Mouse (Mus musculus) splenic B cell, adult 2 months (primary cell): ENCODE measurements at regions not wholly inside any gene's neighbourhood (a gene's known extent, or its start where the extent isn't known, plus 50 kb on each side); places are given as distances from the start of the nearest gene placed in this dataset.

ENCODE experiments used
- DNase-seq: peaks from one replicate; pipeline ENCODE4 v3.0.0-alpha.2; 2011; ENCODE audit warnings: low read depth, low spot score
- H3K27me3 ChIP-seq: 2 replicates; pipeline ENCODE4 v1.6.1; 2012; ENCODE audit warnings: mild to moderate bottlenecking, low read length, moderate library complexity, mixed read lengths; ENCODE audit not compliant: control insufficient read depth, poor library complexity, insufficient read depth, severe bottlenecking
- H3K36me3 ChIP-seq: 2 replicates; pipeline ENCODE4 v1.6.1; 2012; ENCODE audit warnings: mild to moderate bottlenecking, low read length, moderate library complexity, mixed read lengths; ENCODE audit not compliant: control insufficient read depth, poor library complexity, insufficient read depth, severe bottlenecking

- no peak for DNase-seq
- no peaks in the 10 kb centered on the region for H3K36me3 ChIP-seq
Observed at GRCm38 (mm10) chrX:11681274-11681673, 353.7 kb downstream of the H2al1j start.

GRCm38 (mm10) chrX:11689989-11690405 is 362.4 kb downstream of the H2al1j start:
- DNase-seq, result no peak

More at GRCm38 (mm10) chrX:11681274-11681673, 353.7 kb downstream of the H2al1j start:
- no peaks in the 10 kb centered on the region for H3K27me3 ChIP-seq

DNA sequence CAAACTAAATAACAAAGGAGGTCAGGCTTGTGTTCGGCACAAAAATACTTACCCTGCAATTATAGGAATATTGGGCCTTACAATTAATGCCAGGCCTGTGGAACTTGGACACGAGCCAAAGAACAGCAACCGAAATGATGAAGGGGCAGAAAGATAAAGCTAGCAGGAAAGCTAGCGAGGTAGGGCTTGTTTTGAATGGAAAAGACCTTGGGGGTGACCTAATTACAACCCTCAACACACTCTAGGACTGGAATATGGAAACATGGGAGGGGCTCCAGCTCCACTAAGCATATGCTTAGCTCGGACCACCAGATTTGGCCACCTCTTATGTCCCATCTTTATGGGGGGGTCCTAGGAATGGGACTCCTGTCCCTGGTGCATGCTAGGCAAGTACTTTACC is 362.8 kb downstream of the H2al1j start:
- Histone ChIP-seq H3K27me3 (no peaks in the 10 kb centered on the region), H3K36me3 (no peaks in the 10 kb centered on the region)
- DNase-seq, result no peak

More at GRCm38 (mm10) chrX:11689989-11690405, 362.4 kb downstream of the H2al1j start:
- no peaks in the 10 kb centered on the region for H3K36me3 ChIP-seq
- no peaks in the 10 kb centered on the region for H3K27me3 ChIP-seq

GRCm38 (mm10) chrX:11691019-11691418 is 363.4 kb downstream of the H2al1j start:
- DNase-seq, result no peak

DNA sequence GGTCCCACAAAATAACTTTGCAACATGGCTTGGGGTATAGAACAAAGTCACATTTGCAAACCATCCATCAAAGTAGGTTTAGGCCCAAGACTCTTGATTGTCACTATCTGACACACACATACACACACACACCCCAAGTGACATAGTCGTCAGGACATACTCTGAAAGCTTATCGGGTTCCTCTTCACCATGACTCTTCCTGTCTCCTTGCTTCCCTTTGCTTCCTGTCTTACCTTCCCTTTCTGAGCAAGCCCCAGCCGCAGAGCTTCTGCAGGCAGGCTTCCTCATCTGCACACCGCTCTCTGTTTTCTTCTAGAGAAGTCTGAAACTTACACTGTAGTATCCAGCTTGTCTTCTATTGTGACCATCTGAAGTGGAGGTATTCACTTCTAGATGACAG is 368.9 kb downstream of the H2al1j start:
- DNase-seq, result no peak
- H3K27me3 ChIP-seq, result no peaks in the 10 kb centered on the region
- H3K36me3 ChIP-seq, result no peaks in the 10 kb centered on the region

More at GRCm38 (mm10) chrX:11691019-11691418, 363.4 kb downstream of the H2al1j start:
- Histone ChIP-seq H3K36me3 (no peaks in the 10 kb centered on the region), H3K27me3 (no peaks in the 10 kb centered on the region)

- no peak for DNase-seq
- H3K27me3 ChIP-seq, result no peaks in the 10 kb centered on the region
- no peaks in the 10 kb centered on the region for H3K36me3 ChIP-seq
Observed at GRCm38 (mm10) chrX:11701095-11701494, 373.5 kb downstream of the H2al1j start.

GRCm38 (mm10) chrX:11705851-11706557 is 378.4 kb downstream of the H2al1j start:
- H3K27me3 ChIP-seq, result no peaks in the 10 kb centered on the region
- H3K36me3 ChIP-seq, result no peaks in the 10 kb centered on the region
- DNase-seq, result no peak

GRCm38 (mm10) chrX:11707330-11707729 is 379.7 kb downstream of the H2al1j start:
- H3K27me3 ChIP-seq, result no peaks in the 10 kb centered on the region
- no peak for DNase-seq

GRCm38 (mm10) chrX:11708325-11708724 is 380.7 kb downstream of the H2al1j start:
- Histone ChIP-seq H3K36me3 (no peaks in the 10 kb centered on the region), H3K27me3 (no peaks in the 10 kb centered on the region)
- DNase-seq, result no peak

More at GRCm38 (mm10) chrX:11707330-11707729, 379.7 kb downstream of the H2al1j start:
- no peaks in the 10 kb centered on the region for H3K36me3 ChIP-seq

- no peaks in the 10 kb centered on the region for H3K36me3 ChIP-seq
- H3K27me3 ChIP-seq, result no peaks in the 10 kb centered on the region
- no peak for DNase-seq
Observed at GRCm38 (mm10) chrX:11709326-11709725, 381.7 kb downstream of the H2al1j start.

DNA sequence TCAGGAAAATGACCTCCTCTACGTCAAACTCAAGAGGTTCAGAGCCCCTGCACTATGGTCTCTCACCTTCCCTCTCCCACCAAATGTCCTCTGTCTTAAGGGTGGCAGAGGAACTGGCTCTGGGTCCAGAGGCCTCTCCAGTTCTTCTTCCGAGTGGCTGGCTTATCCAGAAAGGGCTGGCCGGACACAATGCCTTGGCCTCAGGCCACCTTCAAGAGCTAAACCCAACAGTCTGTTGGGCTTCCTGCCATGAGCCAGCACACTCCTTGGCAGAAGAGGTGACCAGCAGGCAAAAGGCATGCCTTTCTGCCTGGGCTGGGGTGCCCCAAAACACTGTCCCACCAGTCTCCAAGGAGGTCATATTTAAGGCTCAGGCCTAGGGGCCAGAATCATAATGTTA is 385.8 kb downstream of the H2al1j start:
- H3K36me3 ChIP-seq, result no peaks in the 10 kb centered on the region
- no peak for DNase-seq
- no peaks in the 10 kb centered on the region for H3K27me3 ChIP-seq

- DNase-seq, result no peak
- no peaks in the 10 kb centered on the region for H3K27me3 ChIP-seq
- no peaks in the 10 kb centered on the region for H3K36me3 ChIP-seq
Observed at GRCm38 (mm10) chrX:11716773-11717172, 389.2 kb downstream of the H2al1j start.

GRCm38 (mm10) chrX:11718778-11719177 is 391.2 kb downstream of the H2al1j start:
- Histone ChIP-seq H3K36me3 (no peaks in the 10 kb centered on the region), H3K27me3 (no peaks in the 10 kb centered on the region)
- DNase-seq, result peak; percentile 2

DNA sequence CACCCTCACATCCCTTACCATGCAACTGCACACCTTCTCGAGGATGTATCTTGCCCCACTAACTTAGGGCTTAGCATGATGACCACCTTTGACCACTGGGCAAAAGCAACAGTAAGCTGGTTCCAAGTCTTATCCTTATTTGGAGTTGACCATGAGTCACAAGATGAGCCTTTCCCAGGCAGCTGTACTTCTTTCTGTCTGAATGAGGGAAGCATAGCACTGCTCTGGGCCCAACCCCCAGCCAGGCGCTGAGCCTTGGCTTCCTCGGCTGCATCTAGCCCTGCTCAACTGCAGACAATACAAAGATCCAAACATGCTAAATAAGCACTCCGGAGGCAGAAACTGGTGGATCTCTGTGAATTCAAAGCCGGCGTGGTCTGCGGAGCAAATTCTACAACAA is 392.9 kb downstream of the H2al1j start:
- no peaks in the 10 kb centered on the region for H3K27me3 ChIP-seq
- no peak for DNase-seq
- no peaks in the 10 kb centered on the region for H3K36me3 ChIP-seq

DNA sequence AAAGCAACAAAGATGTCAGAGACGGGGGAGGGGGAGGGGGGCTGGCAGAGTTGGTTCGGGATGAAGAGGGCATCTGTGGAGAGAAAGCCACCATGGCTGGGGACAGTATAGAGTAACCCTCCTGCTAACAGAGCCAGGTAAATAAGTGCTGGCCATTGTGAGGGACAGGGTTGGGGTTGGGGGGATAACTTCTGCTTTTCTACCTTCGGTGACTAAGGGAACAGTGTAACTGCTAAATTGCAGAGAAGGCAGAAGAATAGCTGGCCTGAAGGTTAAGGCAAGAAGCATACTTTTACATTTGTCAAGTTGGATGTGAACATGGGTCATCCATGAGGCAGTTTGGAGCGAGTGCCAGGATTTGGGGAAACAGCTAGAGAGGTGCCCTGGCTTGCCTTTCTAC is 395.1 kb downstream of the H2al1j start:
- Histone ChIP-seq H3K36me3 (no peaks in the 10 kb centered on the region), H3K27me3 (no peaks in the 10 kb centered on the region)
- peak; percentile 0 for DNase-seq

DNA sequence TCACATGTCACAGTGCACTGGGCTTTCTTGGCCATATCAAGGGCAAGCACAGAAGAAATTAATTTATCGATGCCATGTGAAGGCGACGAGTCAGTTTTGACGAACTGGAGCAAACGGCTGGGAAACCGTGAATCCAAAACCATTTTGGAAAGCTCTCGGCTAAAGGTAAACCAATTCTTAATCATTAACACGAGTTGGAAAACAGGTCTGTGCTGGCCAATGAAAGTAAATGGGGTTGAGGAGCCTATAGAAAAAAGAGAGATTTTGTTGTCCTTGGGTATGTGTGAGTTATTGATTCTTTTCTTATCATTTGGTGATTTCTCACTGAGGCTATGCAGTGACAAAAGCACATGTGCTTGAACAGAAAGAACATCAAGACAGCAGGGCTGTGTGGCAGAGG is 397.1 kb downstream of the H2al1j start:
- H3K36me3 ChIP-seq, result no peaks in the 10 kb centered on the region
- DNase-seq, result no peak

More for the DNA sequence above, 397.1 kb downstream of the H2al1j start:
- no peaks in the 10 kb centered on the region for H3K27me3 ChIP-seq
